Comparison of ENCODE assay signal across 8 mouse cellular contexts in the genomic region with DNA sequence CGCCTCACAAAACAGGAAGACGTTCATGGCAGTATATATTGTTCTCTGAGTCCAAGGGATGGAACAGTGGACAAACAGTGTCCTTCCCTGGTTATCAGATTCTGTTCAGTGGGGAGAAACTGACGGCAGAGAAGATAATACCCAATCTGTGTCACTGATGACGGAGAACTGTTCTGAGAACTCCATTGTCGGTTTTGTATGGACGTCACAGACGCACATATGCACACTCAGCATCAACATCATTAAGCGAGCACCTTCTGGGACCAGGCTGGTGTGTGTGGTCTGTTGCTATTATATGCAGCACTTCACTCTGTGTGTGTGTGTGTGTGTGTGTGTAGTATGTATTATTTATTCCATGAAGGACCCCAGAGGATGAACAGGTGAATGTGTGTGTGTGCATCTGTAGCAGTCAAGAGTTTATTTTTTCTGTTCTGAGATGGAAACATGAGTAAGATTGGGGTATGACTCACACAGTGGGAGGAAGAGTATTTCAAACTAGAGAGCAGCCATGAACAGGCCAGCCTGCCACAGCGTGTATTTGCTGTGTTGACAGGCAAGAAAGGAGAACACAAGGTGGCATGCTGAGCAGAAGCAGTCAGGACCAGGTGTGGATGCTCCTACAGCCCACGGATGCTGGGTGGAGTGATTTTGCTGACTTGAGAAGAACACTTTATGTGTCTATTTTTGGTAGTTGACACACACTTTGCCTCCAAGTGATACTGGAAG. TPM values are rescaled to one million over a fixed set of nuclear protein-coding genes. Genes with fewer than 3 reads are reported as not detected.
DNase-seq lines count a peak whose midpoint lies in the region; ATAC-seq and TF ChIP-seq lines count a peak whose summit lies in the region.

No protein-coding gene starts in this region.

- no peak for ATAC-seq in forebrain, embryonic 16.5 days
- ATAC-seq in liver, embryonic 13.5 days (ENCODE audit: low read depth): no peak

- H3K4me2 ChIP-seq in forebrain, embryonic 16.5 days (ENCODE audit: low read length): peak overlapping the region; percentile 82
- H3K4me2 ChIP-seq in liver, embryonic 13.5 days: peak overlapping the region; percentile 83

- TF ChIP-seq POLR2A in liver, adult 2 months (IDR thresholded peaks at IDR 0.05; ENCODE audit: extremely low read depth, insufficient read depth, low read length): no peak

- no peaks in the 10 kb centered on the region for H3K36me3 ChIP-seq in liver, adult 2 months (ENCODE audit: control insufficient read depth, insufficient read depth, low read length)
- H3K36me3 ChIP-seq in forebrain, embryonic 16.5 days (ENCODE audit: control insufficient read depth, insufficient read depth): no peaks in the 10 kb centered on the region
- H3K36me3 ChIP-seq in liver, embryonic 13.5 days: no peaks in the 10 kb centered on the region

- peaks cover 8% of the 10 kb centered on the region; the same call in 1 of the 2 replicates for H3K4me1 ChIP-seq in liver, adult 2 months (ENCODE audit: control insufficient read depth, insufficient read depth, low read length)
- peaks cover 13% of the 10 kb centered on the region for H3K4me1 ChIP-seq in forebrain, embryonic 16.5 days (replicated peaks; ENCODE audit: control insufficient read depth, insufficient read depth, low read length)
- peaks cover 28% of the 10 kb centered on the region for H3K4me1 ChIP-seq in liver, embryonic 13.5 days (replicated peaks)

- H3K27me3 ChIP-seq in liver, adult 2 months (ENCODE audit: control insufficient read depth, insufficient read depth, low read length): no peaks in the 10 kb centered on the region
- no peaks in the 10 kb centered on the region for H3K27me3 ChIP-seq in forebrain, embryonic 16.5 days (replicated peaks; ENCODE audit: control insufficient read depth, insufficient read depth, low read length)
- H3K27me3 ChIP-seq in liver, embryonic 13.5 days: no peaks in the 10 kb centered on the region

- peak overlapping the region; percentile 47 for H3K27ac ChIP-seq in liver, adult 2 months (replicated peaks; ENCODE audit: insufficient read depth, low read depth, low read length)
- peak overlapping the region; percentile 7; the same call in 1 of the 2 replicates for H3K27ac ChIP-seq in forebrain, embryonic 16.5 days (ENCODE audit: low read length)
- H3K27ac ChIP-seq in liver, embryonic 13.5 days: peak overlapping the region; percentile 87

- no peak for TF ChIP-seq CTCF in liver, adult 2 months (IDR thresholded peaks at IDR 0.05; ENCODE audit: low read depth, low read length)

- peak overlapping the region; percentile 44 for H3K4me3 ChIP-seq in liver, adult 2 months (ENCODE audit: insufficient read depth, low read depth, low read length)
- H3K4me3 ChIP-seq in forebrain, embryonic 16.5 days (replicated peaks; ENCODE audit: low read length): peak overlapping the region; percentile 75
- H3K4me3 ChIP-seq in liver, embryonic 13.5 days (replicated peaks): peak overlapping the region; percentile 75

- H3K79me2 ChIP-seq in liver, adult 2 months (ENCODE audit: control insufficient read depth, insufficient read depth, low read length): no peaks in the 10 kb centered on the region

- no peak for DNase-seq in liver, adult 2 months (ENCODE audit: extremely low read depth, low read depth, low spot score)
- no peak for DNase-seq in liver
- peak; percentile 35 for DNase-seq in T-cell, adult 2 months (ENCODE audit: low spot score)
- no peak for DNase-seq in liver, embryonic 13.5 days
- no peak for DNase-seq in thymus, postnatal 0 days (ENCODE audit: low spot score)
- DNase-seq in gastrocnemius, adult 8-10 months (ENCODE audit: low spot score in 2 of 2): no peak
- DNase-seq in adipocyte (ENCODE audit: low spot score): no peak

- 60% methylated on average over 10 of the region's 10 CpGs for WGBS in liver, adult 2 months
- 45% methylated on average over 10 of the region's 10 CpGs for WGBS in forebrain, embryonic 16.5 days
- WGBS in liver, embryonic 13.5 days (ENCODE audit: insufficient replicate concordance): 44% methylated on average over 10 of the region's 10 CpGs

- H3K9ac ChIP-seq in liver, adult 2 months (ENCODE audit: low read depth, low read length): peak overlapping the region; percentile 49
- H3K9ac ChIP-seq in forebrain, embryonic 16.5 days (replicated peaks; ENCODE audit: low read depth, low read length): peak overlapping the region; percentile 71
- H3K9ac ChIP-seq in liver, embryonic 13.5 days: peak overlapping the region; percentile 81

- no peaks in the 10 kb centered on the region for H3K9me3 ChIP-seq in forebrain, embryonic 16.5 days (ENCODE audit: control insufficient read depth, low read length)
- no peaks in the 10 kb centered on the region for H3K9me3 ChIP-seq in liver, embryonic 13.5 days (replicated peaks)

RNA-seq across cellular contexts. Expression of a gene that starts 1.0 kb away (rescaled TPM):
- total RNA-seq in liver, adult 2 months (2014; rRNA removed): 0.07 and 0.09 TPM in 2 replicates
- 0.05 and 0.15 TPM in 2 replicates for polyA plus RNA-seq in liver, adult 2 months (2012; rRNA removed)
- polyA plus RNA-seq in forebrain, embryonic 16.5 days (2015; fragmentation: Nextera tagmentation; extraction: Ambion mirVana): 0.34 and 0.35 TPM in 2 replicates
- polyA plus RNA-seq in liver, embryonic 13.5 days (2015; fragmentation: Nextera tagmentation; extraction: Ambion mirVana): 0.17 and 0.20 TPM in 2 replicates
- 8.5 and 9.6 TPM in 2 replicates for polyA plus RNA-seq in thymus, postnatal 0 days (2015; fragmentation: Nextera tagmentation; extraction: Ambion mirVana)
- total RNA-seq in gastrocnemius, adult 8-10 months (2022): under 1 TPM; 0.13 to 0.65 (median 0.19) TPM

RNA-seq across cellular contexts. Expression of a gene that starts 1.1 kb away (rescaled TPM):
- total RNA-seq in liver, adult 2 months (2014; rRNA removed): 281 and 324 TPM in 2 replicates
- 148 and 191 TPM in 2 replicates for polyA plus RNA-seq in liver, adult 2 months (2012; rRNA removed)
- polyA plus RNA-seq in forebrain, embryonic 16.5 days (2015; fragmentation: Nextera tagmentation; extraction: Ambion mirVana): 357 and 370 TPM in 2 replicates
- polyA plus RNA-seq in liver, embryonic 13.5 days (2015; fragmentation: Nextera tagmentation; extraction: Ambion mirVana): 302 and 304 TPM in 2 replicates
- 509 and 526 TPM in 2 replicates for polyA plus RNA-seq in thymus, postnatal 0 days (2015; fragmentation: Nextera tagmentation; extraction: Ambion mirVana)
- total RNA-seq in gastrocnemius, adult 8-10 months (2022): 100 to 1,000 TPM; 660 to 858 (median 779) TPM

Comparison
In these comparisons a context has a peak if more than half of its experiments do, and no peak if none do; other contexts are left out.
1. H3K27ac ChIP-seq: peak in every context shown above with its lines; median percentile 87 in liver, embryonic 13.5 days; 47 in liver, adult 2 months; 7 in forebrain, embryonic 16.5 days.